Mouse (Mus musculus): Measurements from ENCODE around the gene Ppil6.
A peak's percentile ranks its signal among the peaks of the same experiment; 100 is the strongest.

Ppil6 gene

GRCm38 (mm10) chr10:41523386-41523785, 33.1 kb downstream of the Ppil6 start:
- no peak for DNase-seq (ENCODE audit: low read depth, low spot score)

DNA sequence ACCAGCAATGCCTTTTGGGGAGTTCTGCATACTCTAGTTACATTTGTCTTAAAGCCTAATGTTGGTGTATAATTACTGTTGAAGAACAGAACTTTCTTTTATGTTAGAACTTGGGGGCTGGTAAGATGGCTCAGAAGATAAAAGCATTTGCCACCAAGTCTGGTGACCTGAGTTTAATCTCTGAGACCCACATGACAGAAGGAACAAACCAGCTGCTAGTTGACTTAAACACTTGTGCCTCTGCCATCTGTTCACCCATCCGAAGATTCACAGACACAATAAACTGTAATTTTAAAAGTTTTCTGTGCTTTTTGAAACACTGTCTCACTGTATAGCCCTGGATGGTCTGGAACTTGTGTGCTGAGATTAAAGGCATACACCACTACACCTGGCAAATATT, 35.5 kb downstream of the Ppil6 start:
- no peak for DNase-seq (ENCODE audit: low read depth, low spot score)

DNA sequence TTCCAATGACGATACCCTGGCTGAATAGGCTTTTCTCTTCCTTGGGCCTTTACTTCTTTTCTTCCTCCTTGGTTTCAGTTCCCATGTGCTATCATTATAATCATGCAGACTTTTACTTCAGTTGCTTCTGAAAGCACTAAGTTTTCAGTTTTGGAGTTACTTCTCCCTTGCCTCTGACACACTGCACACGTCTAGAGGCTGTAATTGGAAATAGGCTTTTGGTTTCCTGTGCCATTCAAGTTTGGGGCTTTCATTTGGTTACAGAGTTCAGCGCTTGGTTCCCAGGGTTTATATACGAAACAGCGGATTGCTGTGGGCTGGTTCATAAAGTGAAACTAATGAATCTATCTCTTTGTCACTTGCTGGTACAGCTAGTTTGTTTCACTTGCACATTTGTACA, 39.7 kb downstream of the Ppil6 start:
- peak; percentile 61 for DNase-seq (ENCODE audit: low read depth, low spot score)

GRCm38 (mm10) chr10:41535991-41536390, 45.8 kb downstream of the Ppil6 start:
- DNase-seq (ENCODE audit: low read depth, low spot score), result no peak

- DNase-seq (ENCODE audit: low read depth, low spot score), result peak; percentile 22
Observed at GRCm38 (mm10) chr10:41536714-41537113, 46.5 kb downstream of the Ppil6 start.

GRCm38 (mm10) chr10:41537226-41537982, 47.2 kb downstream of the Ppil6 start:
- DNase-seq (ENCODE audit: low read depth, low spot score), result no peak

DNA sequence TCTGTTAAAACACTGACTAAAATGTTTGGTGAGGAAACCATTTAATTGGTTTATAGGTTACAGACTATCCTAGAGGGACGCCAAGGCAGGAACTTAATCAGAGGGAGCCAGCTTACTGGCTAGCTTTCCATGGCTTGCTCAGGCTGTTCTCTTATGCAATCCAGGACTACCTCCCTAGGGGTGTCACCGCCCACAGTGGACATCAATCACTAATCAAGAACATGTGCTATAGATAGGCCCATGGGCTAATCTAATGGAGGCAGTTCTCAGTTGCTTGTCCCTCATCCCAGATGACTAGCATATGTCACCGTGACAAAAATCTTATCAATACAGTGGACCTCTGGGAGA, 47.7 kb downstream of the Ppil6 start:
- DNase-seq (ENCODE audit: low read depth, low spot score), result no peak

DNA sequence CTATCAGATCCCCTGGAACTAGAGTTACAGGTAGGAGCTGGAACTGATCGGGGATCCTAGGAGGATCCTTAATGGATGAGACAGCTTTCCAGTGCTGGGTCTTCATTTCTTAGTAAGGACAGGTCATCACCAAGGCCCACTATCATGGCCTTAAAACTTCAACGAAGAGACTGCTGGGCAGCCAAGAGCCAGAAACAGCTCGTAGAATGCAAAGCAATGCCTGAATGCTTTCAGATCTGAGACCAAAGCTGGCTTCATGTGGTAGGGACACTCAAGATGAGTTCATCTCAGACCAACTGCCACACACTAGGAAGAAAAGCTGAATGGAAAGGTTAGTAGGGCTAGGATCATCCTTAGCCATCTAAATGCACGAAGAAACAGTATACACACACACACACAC, 48.7 kb downstream of the Ppil6 start:
- no peak for DNase-seq (ENCODE audit: low read depth, low spot score)

DNA sequence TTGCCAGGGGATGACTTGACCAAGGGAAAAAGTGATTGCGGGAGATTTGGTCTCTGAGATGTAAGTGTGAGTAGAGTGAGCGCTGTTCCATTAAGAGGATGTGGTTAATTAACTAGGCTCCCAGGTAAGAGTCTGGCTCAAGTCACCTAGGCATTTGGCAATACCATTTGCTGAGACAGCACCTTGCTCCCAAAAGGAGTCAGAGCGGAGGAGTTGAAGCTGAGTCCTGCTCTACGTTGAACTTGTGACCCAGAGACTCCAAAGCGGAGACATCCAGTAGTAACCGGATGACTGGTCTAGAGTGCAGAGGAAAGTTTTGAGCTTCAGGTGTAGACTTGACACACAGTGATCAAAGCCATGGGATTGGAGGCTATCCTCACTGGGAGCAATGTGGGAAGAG, 51.8 kb downstream of the Ppil6 start:
- DNase-seq (ENCODE audit: low read depth, low spot score), result no peak

DNA sequence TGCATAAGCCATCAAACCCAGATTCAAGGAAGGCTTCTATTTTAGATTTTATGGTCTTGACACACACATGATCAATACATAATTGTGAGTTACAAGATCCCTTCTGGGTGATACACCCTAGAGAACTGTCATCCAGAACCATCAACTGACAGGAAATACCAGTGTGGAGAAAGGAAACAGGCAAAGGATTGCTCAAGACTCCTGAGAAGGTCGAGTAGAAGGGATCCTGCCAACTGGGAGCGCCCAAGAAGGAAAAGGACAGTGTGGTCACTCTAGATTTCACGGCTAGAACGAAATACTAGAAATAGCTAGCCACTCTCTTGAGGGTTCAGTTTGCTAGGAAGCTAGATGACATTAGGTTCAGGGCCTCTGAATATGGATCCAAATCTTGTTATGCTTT, 53.2 kb downstream of the Ppil6 start:
- DNase-seq (ENCODE audit: low read depth, low spot score), result no peak

GRCm38 (mm10) chr10:41543844-41544243, 53.6 kb downstream of the Ppil6 start:
- DNase-seq (ENCODE audit: low read depth, low spot score), result no peak

DNA sequence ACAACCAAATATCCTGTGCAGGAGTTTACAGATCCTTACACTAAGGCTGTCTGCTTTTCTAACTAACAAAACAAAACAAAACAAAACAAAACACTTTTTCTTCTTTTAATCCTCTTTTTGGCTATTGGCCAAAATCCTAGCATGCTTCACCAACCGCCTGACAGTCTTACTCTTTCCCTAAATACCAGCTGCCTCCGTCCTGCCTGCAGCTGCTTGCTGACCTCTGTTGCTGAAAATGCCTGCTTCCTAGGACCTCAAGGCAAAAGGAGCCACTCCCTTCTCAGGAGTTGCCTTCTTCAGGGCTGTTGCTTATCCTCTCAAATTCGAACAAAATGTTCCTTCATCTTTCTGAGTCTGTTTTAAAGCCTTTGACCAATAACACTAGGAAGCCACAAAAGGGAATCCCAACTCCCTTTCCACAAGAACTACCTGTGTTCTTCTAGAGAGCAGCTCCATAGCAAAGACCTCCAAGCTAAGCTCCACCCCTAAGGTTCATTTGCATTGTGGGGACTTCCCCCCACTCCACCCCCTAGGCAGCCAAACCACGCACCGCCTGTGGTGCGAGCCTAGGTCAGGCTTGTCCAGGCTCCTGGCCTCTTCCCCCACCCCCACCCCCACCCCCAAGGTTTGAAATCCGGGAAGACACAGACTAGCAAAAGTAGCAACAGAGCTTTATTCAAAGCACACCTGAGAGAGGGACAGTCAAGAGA, 54.4 kb downstream of the Ppil6 start:
- peak; percentile 67 for DNase-seq (ENCODE audit: low read depth, low spot score)

- peak; percentile 43 for DNase-seq (ENCODE audit: low read depth, low spot score)
Observed at GRCm38 (mm10) chr10:41545224-41545755, 55.1 kb downstream of the Ppil6 start.

DNA sequence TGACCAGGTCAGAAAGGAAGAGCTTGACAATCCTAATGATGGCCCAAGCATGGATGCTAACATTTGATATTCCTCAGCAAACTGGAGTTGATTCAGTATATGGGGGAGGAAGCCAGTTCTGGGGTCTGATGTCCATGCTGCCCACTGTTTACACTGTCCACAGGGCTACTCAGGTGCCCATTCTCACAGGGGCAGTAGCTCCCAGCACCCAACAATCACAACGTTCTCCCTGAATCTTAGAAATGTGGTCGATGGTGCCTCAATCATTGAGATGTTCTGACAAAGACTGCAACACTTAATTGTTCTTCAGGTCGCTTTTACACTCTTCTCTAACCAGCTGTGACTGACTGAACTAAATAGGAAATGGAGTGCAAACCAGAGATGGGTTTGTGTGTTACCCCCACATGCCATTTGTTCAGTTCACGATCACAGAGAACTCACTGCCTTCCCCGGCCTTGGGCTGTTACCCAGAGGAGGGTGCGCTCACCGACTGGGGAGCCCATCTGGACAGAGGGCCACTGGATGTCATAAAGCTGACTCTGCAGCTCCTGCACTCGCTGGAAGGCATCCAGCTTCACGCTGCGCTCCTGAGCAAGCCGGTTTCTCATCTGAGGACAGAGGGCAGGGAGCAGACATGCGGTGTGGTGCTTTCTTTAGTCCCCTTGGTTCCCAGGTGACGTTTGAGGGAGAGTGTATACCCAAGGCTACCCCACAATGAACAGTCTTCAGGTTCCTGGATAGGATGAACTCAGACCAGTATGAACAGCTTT, 56.3 kb downstream of the Ppil6 start:
- no peak for DNase-seq (ENCODE audit: low read depth, low spot score)

DNA sequence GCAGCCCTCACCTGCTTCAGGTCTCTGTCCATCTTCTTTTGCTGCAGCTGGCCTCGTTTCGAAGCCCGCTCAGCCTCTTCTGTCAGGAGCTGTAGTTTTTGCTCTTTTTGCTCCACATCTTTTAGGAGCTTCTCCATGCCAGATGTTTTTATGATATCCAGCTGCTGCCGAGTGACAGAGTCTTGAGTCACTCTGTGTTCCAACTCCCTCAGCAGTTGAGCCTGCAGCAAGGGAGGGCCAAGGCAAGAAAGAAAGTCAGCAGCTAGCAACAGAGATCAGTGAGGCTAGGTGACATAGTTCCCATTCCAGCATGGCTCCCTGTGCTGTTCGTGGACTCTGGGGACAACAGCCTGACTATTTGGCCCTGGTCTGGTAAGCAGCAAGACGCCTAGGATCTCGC, 60.5 kb downstream of the Ppil6 start:
- DNase-seq (ENCODE audit: low read depth, low spot score), result no peak

GRCm38 (mm10) chr10:41552319-41552718, 62.1 kb downstream of the Ppil6 start:
- DNase-seq (ENCODE audit: low read depth, low spot score), result peak; percentile 13

- peak; percentile 50 for DNase-seq (ENCODE audit: low read depth, low spot score)
Observed at GRCm38 (mm10) chr10:41552847-41553589, 62.8 kb downstream of the Ppil6 start.

- no peak for DNase-seq (ENCODE audit: low read depth, low spot score)
Observed at GRCm38 (mm10) chr10:41553711-41554110, 63.5 kb downstream of the Ppil6 start.

DNA sequence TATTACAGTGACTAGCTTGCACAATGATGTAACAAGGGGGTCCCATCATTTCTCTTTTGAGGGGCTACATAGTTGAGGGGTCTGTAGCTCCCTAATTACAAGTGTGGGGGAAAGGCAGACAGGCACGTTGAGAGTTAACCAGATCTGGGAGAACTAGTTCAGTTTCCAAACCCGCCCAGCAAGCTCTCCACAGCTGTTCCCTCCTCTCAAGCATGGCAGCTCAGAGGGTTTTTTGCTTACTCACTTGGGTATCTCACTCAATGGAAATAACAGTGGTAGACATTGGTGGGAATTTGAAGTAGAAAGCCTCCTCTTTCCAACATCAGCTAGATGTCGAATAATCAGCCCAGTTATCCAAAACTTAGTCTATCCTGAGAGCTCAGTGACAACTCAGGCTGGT, 64.8 kb downstream of the Ppil6 start:
- no peak for DNase-seq (ENCODE audit: low read depth, low spot score)

GRCm38 (mm10) chr10:41558401-41558800, 68.2 kb downstream of the Ppil6 start:
- no peak for DNase-seq (ENCODE audit: low read depth, low spot score)

- no peak for DNase-seq (ENCODE audit: low read depth, low spot score)
Observed at GRCm38 (mm10) chr10:41561701-41562395, 71.6 kb downstream of the Ppil6 start.
